ENCODE assay signal across 8 mouse cellular contexts in the genomic region with DNA sequence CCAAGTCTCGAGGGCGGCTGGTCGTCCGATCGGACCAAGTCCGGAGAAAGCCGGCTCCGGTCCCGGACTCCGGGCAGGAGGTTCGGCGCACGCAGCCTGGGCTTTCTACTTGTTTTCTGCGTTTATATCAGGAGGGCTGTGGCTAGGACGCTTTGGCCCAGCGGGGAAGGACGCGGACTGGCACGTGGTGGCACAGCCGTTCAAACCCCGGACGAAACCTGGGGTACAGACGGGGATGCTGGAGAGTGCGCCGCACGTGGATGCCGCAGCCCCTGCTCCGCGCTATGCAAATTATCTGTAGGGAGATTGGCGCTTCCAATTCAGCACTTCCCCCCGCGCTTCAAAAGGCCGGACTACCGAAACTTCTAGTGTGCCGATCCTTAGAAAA. TPM values are rescaled to one million over a fixed set of nuclear protein-coding genes. Genes with fewer than 3 reads are reported as not detected.
DNase-seq lines count a peak whose midpoint lies in the region; ATAC-seq lines count a peak whose summit lies in the region.

No protein-coding gene starts in this region.

- H3K27me3 ChIP-seq in intestine, embryonic 16.5 days (replicated peaks; ENCODE audit: control insufficient read depth, insufficient read depth, low read length), result no peaks in the 10 kb centered on the region
- H3K27me3 ChIP-seq in stomach, embryonic 14.5 days (ENCODE audit: control insufficient read depth, insufficient read depth, low read length), result no peaks in the 10 kb centered on the region

- under 1% methylated on average over 35 of the region's 35 CpGs for WGBS in intestine, embryonic 16.5 days
- WGBS in stomach, embryonic 14.5 days, result 0% methylated on average over 35 of the region's 35 CpGs

- no peaks in the 10 kb centered on the region for H3K36me3 ChIP-seq in intestine, embryonic 16.5 days (ENCODE audit: control insufficient read depth, insufficient read depth, low read length)
- no peaks in the 10 kb centered on the region for H3K36me3 ChIP-seq in stomach, embryonic 14.5 days (ENCODE audit: control insufficient read depth, insufficient read depth, low read length)

- H3K9me3 ChIP-seq in intestine, embryonic 16.5 days (ENCODE audit: control insufficient read depth, low read length), result no peaks in the 10 kb centered on the region
- H3K9me3 ChIP-seq in stomach, embryonic 14.5 days (ENCODE audit: control insufficient read depth, low read depth, low read length), result no peaks in the 10 kb centered on the region

- ATAC-seq in erythroblast, adult 5-6 weeks (replicated peaks; ENCODE audit: low FRiP score, poor library complexity, severe bottlenecking), result peak; percentile 50
- ATAC-seq in intestine, embryonic 16.5 days, result peak; percentile 58
- ATAC-seq in megakaryocyte-erythroid progenitor cell, adult 5-6 weeks (replicated peaks; ENCODE audit: low FRiP score, low TSS enrichment, poor library complexity, severe bottlenecking), result peak; percentile 42
- peak; percentile 37; the same call in 1 of the 2 replicates for ATAC-seq in stomach, embryonic 14.5 days (ENCODE audit: insufficient number of reproducible peaks, insufficient read depth, low FRiP score, low read depth)

- peak overlapping the region; percentile 77 for H3K4me2 ChIP-seq in intestine, embryonic 16.5 days (ENCODE audit: low read depth, low read length)
- H3K4me2 ChIP-seq in stomach, embryonic 14.5 days (replicated peaks; ENCODE audit: low read depth, low read length), result peak overlapping the region; percentile 59

- H3K27ac ChIP-seq in intestine, embryonic 16.5 days (ENCODE audit: low read length), result peak overlapping the region; percentile 97
- peak overlapping the region; percentile 95 for H3K27ac ChIP-seq in stomach, embryonic 14.5 days (ENCODE audit: low read length)

- H3K9ac ChIP-seq in intestine, embryonic 16.5 days (ENCODE audit: low read depth, low read length), result peak overlapping the region; percentile 84
- H3K9ac ChIP-seq in stomach, embryonic 14.5 days (replicated peaks; ENCODE audit: low read depth, low read length), result peak overlapping the region; percentile 57

- peak; percentile 87 for DNase-seq in embryo, embryonic 10 days (ENCODE audit: low spot score)
- DNase-seq in embryo, embryonic 9.5 days (ENCODE audit: extremely low spot score), result no peak
- peak; percentile 66 for DNase-seq in urinary bladder, postnatal 14 days (ENCODE audit: low spot score)
- DNase-seq in urinary bladder, postnatal 4 days (ENCODE audit: low spot score in 2 of 2), result no peak

- H3K4me3 ChIP-seq in intestine, embryonic 16.5 days (ENCODE audit: low read length), result peak overlapping the region; percentile 89
- peak overlapping the region; percentile 76 for H3K4me3 ChIP-seq in stomach, embryonic 14.5 days (ENCODE audit: low read depth, low read length)

- H3K4me1 ChIP-seq in intestine, embryonic 16.5 days (ENCODE audit: control insufficient read depth, insufficient read depth, low read length), result peaks cover 7% of the 10 kb centered on the region; the same call in 1 of the 2 replicates
- peaks cover 13% of the 10 kb centered on the region; the same call in 1 of the 2 replicates for H3K4me1 ChIP-seq in stomach, embryonic 14.5 days (ENCODE audit: control insufficient read depth, insufficient read depth, low read length)

RNA-seq across cellular contexts. Expression of gene Abi3, which starts 17.2 kb away (rescaled TPM):
- total RNA-seq in erythroblast, adult 5-6 weeks (2015; ENCODE audit: low replicate concordance), result 4.8 and 6.7 TPM in 2 replicates
- total RNA-seq in erythroblast, adult 5-6 weeks (2017; ENCODE audit: low replicate concordance), result 3.5 and 5.5 TPM in 2 replicates
- polyA plus RNA-seq in intestine, embryonic 16.5 days (2015; fragmentation: Nextera tagmentation; extraction: Ambion mirVana), result 8.7 and 10.3 TPM in 2 replicates
- 5.9 and 8.9 TPM in 2 replicates for total RNA-seq in megakaryocyte-erythroid progenitor cell, adult 5-6 weeks (2014; fragmentation: Nextera tagmentation)
- 3.4 and 5.7 TPM in 2 replicates for total RNA-seq in megakaryocyte-erythroid progenitor cell, adult 5-6 weeks (2017)
- 2.9 and 3.7 TPM in 2 replicates for polyA plus RNA-seq in stomach, embryonic 14.5 days (2014; fragmentation: Nextera tagmentation; extraction: Ambion mirVana)

RNA-seq across cellular contexts. Expression of gene Gngt2, which starts 22.4 kb away (rescaled TPM):
- 9.8 and 15.0 TPM in 2 replicates for total RNA-seq in erythroblast, adult 5-6 weeks (2015; ENCODE audit: low replicate concordance)
- total RNA-seq in erythroblast, adult 5-6 weeks (2017; ENCODE audit: low replicate concordance), result 9.4 and 13.0 TPM in 2 replicates
- 17.3 and 17.4 TPM in 2 replicates for polyA plus RNA-seq in intestine, embryonic 16.5 days (2015; fragmentation: Nextera tagmentation; extraction: Ambion mirVana)
- 4.4 and 5.0 TPM in 2 replicates for total RNA-seq in megakaryocyte-erythroid progenitor cell, adult 5-6 weeks (2014; fragmentation: Nextera tagmentation)
- total RNA-seq in megakaryocyte-erythroid progenitor cell, adult 5-6 weeks (2017), result 4.0 and 4.6 TPM in 2 replicates
- 13.7 and 15.1 TPM in 2 replicates for polyA plus RNA-seq in stomach, embryonic 14.5 days (2014; fragmentation: Nextera tagmentation; extraction: Ambion mirVana)

RNA-seq across cellular contexts. Expression of gene Phospho1, which starts 35.2 kb away (rescaled TPM):
- total RNA-seq in erythroblast, adult 5-6 weeks (2015; ENCODE audit: low replicate concordance), result 71.9 and 86.1 TPM in 2 replicates
- 54.2 and 57.9 TPM in 2 replicates for total RNA-seq in erythroblast, adult 5-6 weeks (2017; ENCODE audit: low replicate concordance)
- 0.43 and 0.51 TPM in 2 replicates for polyA plus RNA-seq in intestine, embryonic 16.5 days (2015; fragmentation: Nextera tagmentation; extraction: Ambion mirVana)
- total RNA-seq in megakaryocyte-erythroid progenitor cell, adult 5-6 weeks (2014; fragmentation: Nextera tagmentation), result 5.6 and 7.5 TPM in 2 replicates
- total RNA-seq in megakaryocyte-erythroid progenitor cell, adult 5-6 weeks (2017), result 0.56 and 3.2 TPM in 2 replicates
- polyA plus RNA-seq in stomach, embryonic 14.5 days (2014; fragmentation: Nextera tagmentation; extraction: Ambion mirVana), result not detected in 2 replicates

RNA-seq across cellular contexts. Expression of gene B4galnt2, which starts 55.2 kb away (rescaled TPM):
- not detected in 2 replicates for total RNA-seq in erythroblast, adult 5-6 weeks (2015; ENCODE audit: low replicate concordance)
- not detected in 2 replicates for total RNA-seq in erythroblast, adult 5-6 weeks (2017; ENCODE audit: low replicate concordance)
- 41.8 and 44.3 TPM in 2 replicates for polyA plus RNA-seq in intestine, embryonic 16.5 days (2015; fragmentation: Nextera tagmentation; extraction: Ambion mirVana)
- not detected in 2 replicates for total RNA-seq in megakaryocyte-erythroid progenitor cell, adult 5-6 weeks (2014; fragmentation: Nextera tagmentation)
- not detected in 2 replicates for total RNA-seq in megakaryocyte-erythroid progenitor cell, adult 5-6 weeks (2017)
- 3.2 and 3.8 TPM in 2 replicates for polyA plus RNA-seq in stomach, embryonic 14.5 days (2014; fragmentation: Nextera tagmentation; extraction: Ambion mirVana)

Comparison
In these comparisons a context has a peak if more than half of its experiments do, and no peak if none do; other contexts are left out.
1. DNase-seq: peak in embryo, embryonic 10 days (single experiment) and urinary bladder, postnatal 14 days (single experiment); none in embryo, embryonic 9.5 days (single experiment) and urinary bladder, postnatal 4 days (0 of 2).
2. RNA of gene Phospho1, which starts 35.2 kb away (total RNA-seq): 54.2 to 86.1 TPM in erythroblast, adult 5-6 weeks; 0.56 to 7.5 TPM in megakaryocyte-erythroid progenitor cell, adult 5-6 weeks; every median in the first group is over 4 times any median in the second.
3. Peak in every context shown above with its lines, with median percentiles within 50 percentile points of each other: ATAC-seq.